Mouse (Mus musculus) stomach, postnatal 0 days (tissue): ENCODE measurements around the gene Podnl1. TPM values are rescaled to one million over a fixed set of nuclear protein-coding genes. Genes with fewer than 3 reads are reported as not detected.
A peak's percentile ranks its signal among the peaks of the same experiment; 100 is the strongest.

Experiments used
- ATAC-seq: fragments of 200-750 bp; cut with Nextera tagmentation; 2 replicates; pipeline ENCODE4 v1.8.0; 2017; ENCODE audit not compliant: low FRiP score, low TSS enrichment
- DNase-seq: peaks from one replicate; pipeline ENCODE4 v3.0.0-alpha.2; 2016; ENCODE audit warnings: low spot score
- H3K27ac ChIP-seq: fragments of 300-500 bp; sonication (generic); replicated peaks from 2 replicates; pipeline ENCODE4 v1.5.1; 2014; ENCODE audit warnings: mild to moderate bottlenecking, control low read depth
- H3K27me3 ChIP-seq: fragments of 300-500 bp; sonication (generic); 2 replicates; pipeline ENCODE4 v1.6.1; 2014; ENCODE audit warnings: low read length; ENCODE audit not compliant: control insufficient read depth, insufficient read depth
- H3K36me3 ChIP-seq: fragments of 300-500 bp; sonication (generic); 2 replicates; pipeline ENCODE4 v1.6.1; 2014; ENCODE audit warnings: low read length, mixed read lengths; ENCODE audit not compliant: control insufficient read depth, insufficient read depth
- H3K4me1 ChIP-seq: fragments of 300-500 bp; sonication (generic); replicated peaks from 2 replicates; pipeline ENCODE4 v1.6.1; 2014; ENCODE audit warnings: antibody characterized with exemption; ENCODE audit not compliant: control insufficient read depth, insufficient read depth
- H3K4me2 ChIP-seq: fragments of 300-500 bp; sonication (generic); replicated peaks from 2 replicates; pipeline ENCODE4 v1.6.1; 2014; ENCODE audit warnings: low read depth, mild to moderate bottlenecking, control low read depth, moderate library complexity
- H3K4me3 ChIP-seq: fragments of 300-500 bp; sonication (generic); 2 replicates; pipeline ENCODE4 v1.5.1; 2014; ENCODE audit warnings: low read depth, low read length, control low read depth
- H3K9ac ChIP-seq: fragments of 300-500 bp; sonication (generic); 2 replicates; pipeline ENCODE4 v1.6.1; 2014; ENCODE audit warnings: mild to moderate bottlenecking, low read length, control low read depth, mixed read lengths
- H3K9me3 ChIP-seq: fragments of 300-500 bp; sonication (generic); 2 replicates; pipeline ENCODE4 v1.6.1; 2016; ENCODE audit warnings: low read length; ENCODE audit not compliant: control insufficient read depth
- CTCF ChIP-seq: IDR thresholded peaks from 2 replicates; pipeline ENCODE4 v1.5.1; 2016; ENCODE audit warnings: antibody characterized with exemption, low read depth, mild to moderate bottlenecking, moderate library complexity
- EP300 ChIP-seq: optimal IDR thresholded peaks from 2 replicates; pipeline ENCODE3; 2016; ENCODE audit warnings: antibody characterized with exemption
- WGBS: fragments of 180-500 bp; shearing (Covaris S2); extraction: QIAGEN DNeasy Blood & Tissue Kit; methylation state at CpG from one replicate; pipeline ENCODE4 v1.1.7; 2014; 5-methylcytosine and 5-hydroxymethylcytosine counted together
- microRNA counts: library from miRNA; unstranded; fragments of <30 nt; microRNA quantifications from one replicate; lab custom pipeline; 2015
- microRNA-seq: library from miRNA; unstranded; fragments of <30 nt; microRNA quantifications from one replicate; pipeline ENCODE4, GENCODE M21; 2016
- polyA plus RNA-seq: library from polyadenylated mRNA; unstranded; fragments of >200 nt; fragmentation: Nextera tagmentation; extraction: Ambion mirVana; gene quantifications from 2 replicates; pipeline ENCODE4 v1.2.1, GENCODE M21; 2015

Gene Podnl1
- polyA plus RNA-seq, 1 experiment from 2014 or later = 0.11 TPM

DNA sequence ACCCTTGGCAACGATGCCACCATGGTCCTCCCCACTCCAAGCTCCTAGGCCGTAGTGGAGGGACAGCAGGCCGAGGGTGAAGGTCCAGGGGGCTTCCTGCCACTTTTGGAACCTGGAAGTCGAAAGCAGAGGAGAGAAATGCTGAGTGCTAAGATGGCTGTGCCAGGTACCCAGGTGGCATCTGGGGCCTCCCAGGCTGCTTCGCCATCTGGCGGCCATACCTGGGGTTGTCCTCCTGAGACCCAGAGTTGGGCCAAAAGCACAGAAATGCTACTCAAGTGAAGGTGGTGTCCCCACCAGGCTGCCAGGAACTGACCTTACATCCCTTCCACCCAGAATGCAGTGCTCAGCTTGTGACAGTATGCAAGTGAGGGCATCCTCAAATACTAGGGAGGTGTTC lies 48.1 kb downstream of the Podnl1 start:
- Histone ChIP-seq H3K9ac (no peak overlapping the region), H3K4me2 (no peak overlapping the region), H3K4me3 (no peak overlapping the region), H3K27me3 (no peaks in the 10 kb centered on the region), H3K36me3 (peaks cover 5% of the 10 kb centered on the region; the same call in 1 of the 2 replicates), H3K4me1 (no peaks in the 10 kb centered on the region), H3K27ac (no peak overlapping the region), H3K9me3 (no peaks in the 10 kb centered on the region)
- TF ChIP-seq CTCF = peak; percentile 67
- no peak for TF ChIP-seq EP300
- ATAC-seq (peak; percentile 56; the same call in 1 of the 2 replicates), DNase-seq (peak; percentile 53)
- 78% methylated on average over 6 of the region's 6 CpGs for WGBS

DNA sequence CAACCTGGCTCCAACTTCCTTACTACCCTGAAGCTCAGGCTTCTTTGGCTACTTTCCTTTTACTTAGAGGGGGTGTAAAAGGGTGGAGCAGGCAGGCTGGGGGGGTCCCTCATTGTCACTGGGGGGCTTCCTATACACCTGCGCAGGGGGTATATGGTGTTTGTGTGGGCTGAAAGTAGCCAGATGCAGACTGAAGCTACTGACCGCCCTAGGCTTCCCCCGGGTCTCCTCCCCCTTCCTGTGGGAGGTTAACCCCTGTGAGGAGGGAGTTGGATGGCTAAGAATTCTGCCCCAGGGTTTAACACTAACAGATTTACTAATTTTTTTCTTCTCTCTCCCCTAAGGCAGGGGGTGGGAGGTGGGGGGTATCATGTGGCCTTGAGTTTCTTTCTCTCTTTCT lies 50.8 kb downstream of the Podnl1 start:
- WGBS = 26% methylated on average over 3 of the region's 3 CpGs
- H3K4me1 ChIP-seq = peaks cover 3% of the 10 kb centered on the region; the same call in 1 of the 2 replicates
- DNase-seq = no peak
- H3K9me3 ChIP-seq = no peaks in the 10 kb centered on the region
- ATAC-seq = no peak
- no peaks in the 10 kb centered on the region for H3K27me3 ChIP-seq
- no peak overlapping the region for H3K27ac ChIP-seq
- H3K4me3 ChIP-seq = no peak overlapping the region
- TF ChIP-seq EP300 (no peak), CTCF (no peak)
- no peak overlapping the region for H3K9ac ChIP-seq
- no peak overlapping the region for H3K4me2 ChIP-seq
- H3K36me3 ChIP-seq = peaks cover 2% of the 10 kb centered on the region; the same call in 1 of the 2 replicates

DNA sequence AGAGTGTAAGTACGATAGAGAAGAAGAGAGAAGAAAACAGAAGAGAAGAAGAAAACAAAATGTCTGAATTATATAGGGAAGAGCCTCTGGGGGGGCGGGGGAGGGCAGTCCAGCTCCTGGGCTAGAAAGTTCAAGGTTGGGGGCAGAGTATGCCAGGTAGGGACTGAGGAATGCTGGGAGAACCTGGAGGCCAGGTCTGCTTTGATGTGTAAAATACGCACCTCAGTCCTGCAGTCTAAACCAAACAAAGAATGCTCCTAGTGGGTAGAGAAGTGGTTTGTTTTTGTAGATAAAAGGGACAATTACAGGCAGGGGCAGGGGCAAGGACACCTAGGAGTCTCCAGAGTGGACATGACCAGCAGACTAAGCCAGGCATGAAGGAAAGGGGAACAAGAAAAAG lies 51.6 kb downstream of the Podnl1 start:
- Histone ChIP-seq H3K27ac (no peak overlapping the region), H3K36me3 (peaks cover 2% of the 10 kb centered on the region; the same call in 1 of the 2 replicates), H3K4me3 (no peak overlapping the region), H3K4me1 (peaks cover 3% of the 10 kb centered on the region; the same call in 1 of the 2 replicates), H3K9me3 (no peaks in the 10 kb centered on the region), H3K9ac (no peak overlapping the region), H3K4me2 (no peak overlapping the region), H3K27me3 (no peaks in the 10 kb centered on the region)
- DNase-seq (no peak), ATAC-seq (no peak)
- 76% methylated on average over 3 of the region's 3 CpGs for WGBS
- TF ChIP-seq CTCF (no peak), EP300 (no peak)

DNA sequence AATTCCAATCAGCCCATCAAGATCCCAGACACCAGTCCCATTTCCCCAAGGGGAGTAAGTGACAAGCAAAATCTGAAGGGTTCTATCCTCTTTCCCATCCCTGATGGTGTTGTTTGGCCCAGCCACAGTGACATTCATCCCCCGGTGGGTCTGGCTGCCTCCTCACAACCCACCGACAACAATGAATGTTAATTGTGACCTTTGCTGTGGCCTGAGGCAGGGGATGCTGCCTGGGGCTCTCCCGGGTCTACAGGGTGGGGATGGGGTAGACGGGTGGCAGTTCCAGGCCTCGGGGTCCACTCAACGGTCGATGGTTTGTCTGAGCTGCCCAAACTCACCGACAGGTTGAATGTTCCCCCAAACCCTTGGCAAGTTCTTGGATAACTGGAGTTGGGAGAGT lies 52.8 kb downstream of the Podnl1 start:
- H3K4me1 ChIP-seq = peaks cover 3% of the 10 kb centered on the region; the same call in 1 of the 2 replicates
- no peak overlapping the region for H3K4me2 ChIP-seq
- TF ChIP-seq CTCF (no peak), EP300 (no peak)
- WGBS = 82% methylated on average over 8 of the region's 8 CpGs
- no peaks in the 10 kb centered on the region for H3K9me3 ChIP-seq
- no peak for ATAC-seq
- no peak overlapping the region for H3K27ac ChIP-seq
- no peaks in the 10 kb centered on the region for H3K36me3 ChIP-seq
- DNase-seq = no peak
- no peak overlapping the region for H3K4me3 ChIP-seq
- H3K9ac ChIP-seq = no peak overlapping the region
- no peaks in the 10 kb centered on the region for H3K27me3 ChIP-seq

DNA sequence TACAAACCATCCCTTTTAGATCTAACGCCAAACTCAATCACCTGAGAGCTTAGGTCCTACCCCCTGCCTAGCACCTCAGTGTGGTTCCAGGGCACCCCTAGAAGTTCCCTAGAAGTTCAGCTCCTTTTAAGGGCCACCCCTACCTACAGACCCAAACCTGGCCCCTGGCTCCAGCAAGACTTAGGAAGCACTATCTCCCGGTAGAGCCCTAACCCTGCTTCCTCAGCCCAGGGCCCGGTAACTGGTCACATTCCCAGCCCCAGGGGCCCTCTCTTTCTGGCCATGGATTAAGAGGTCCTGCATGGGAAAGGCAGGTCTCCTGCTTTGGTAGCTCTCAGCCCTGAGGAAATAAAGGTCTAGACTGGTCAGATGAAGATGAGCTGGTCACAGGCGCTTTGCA lies 54.2 kb downstream of the Podnl1 start:
- H3K9me3 ChIP-seq = no peaks in the 10 kb centered on the region
- H3K27ac ChIP-seq = no peak overlapping the region
- DNase-seq (no peak), ATAC-seq (no peak)
- 34% methylated on average over 4 of the region's 4 CpGs for WGBS
- no peaks in the 10 kb centered on the region for H3K36me3 ChIP-seq
- H3K4me2 ChIP-seq = peak overlapping the region; percentile 33; the same call in 1 of the 2 replicates
- H3K9ac ChIP-seq = peak overlapping the region; percentile 5; the same call in 1 of the 2 replicates
- H3K4me1 ChIP-seq = peaks cover 7% of the 10 kb centered on the region
- no peaks in the 10 kb centered on the region for H3K27me3 ChIP-seq
- TF ChIP-seq EP300 = no peak
- TF ChIP-seq CTCF = no peak
- H3K4me3 ChIP-seq = no peak overlapping the region

DNA sequence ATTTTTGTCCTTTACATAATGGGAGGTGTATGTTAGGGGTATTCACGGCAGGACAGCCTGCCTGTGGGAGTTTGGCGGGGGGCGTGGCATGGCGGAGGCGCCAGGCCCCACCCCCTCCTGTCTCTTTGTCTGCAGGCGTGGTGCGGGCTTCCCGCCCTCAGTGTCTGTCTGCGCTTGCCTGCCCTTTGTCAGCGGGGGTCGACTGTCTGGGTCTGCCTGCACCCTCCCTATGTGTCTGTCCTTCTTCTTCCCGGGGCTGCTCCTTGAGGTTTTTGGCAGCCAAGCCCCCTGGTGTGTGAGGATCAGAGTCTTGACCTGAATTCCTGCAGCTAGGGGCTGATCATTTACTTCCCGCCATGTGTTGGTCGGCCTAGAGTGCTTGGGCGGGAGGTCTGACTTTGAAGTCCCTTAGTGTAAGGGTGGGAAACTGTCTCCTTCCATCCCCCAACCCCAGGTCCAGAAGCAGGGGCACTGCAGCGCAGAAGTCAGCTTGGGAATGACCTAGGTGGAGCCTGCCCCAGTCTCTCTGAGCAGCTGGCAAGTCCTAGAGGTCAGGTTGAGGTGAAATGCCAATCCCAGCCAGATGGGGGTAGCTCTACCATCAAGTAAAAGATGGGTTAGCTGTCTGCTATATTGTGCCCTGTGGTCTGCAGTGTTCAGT lies 54.9 kb downstream of the Podnl1 start:
- WGBS = 9% methylated on average over 16 of the region's 16 CpGs
- Histone ChIP-seq H3K27ac (no peak overlapping the region), H3K4me3 (no peak overlapping the region), H3K36me3 (no peaks in the 10 kb centered on the region), H3K27me3 (no peaks in the 10 kb centered on the region), H3K4me2 (peak overlapping the region; percentile 33), H3K9ac (no peak overlapping the region; the same call in 1 of the 2 replicates), H3K4me1 (peaks cover 7% of the 10 kb centered on the region), H3K9me3 (no peaks in the 10 kb centered on the region)
- ATAC-seq = peak; percentile 19; the same call in 1 of the 2 replicates
- no peak for DNase-seq
- TF ChIP-seq EP300 = no peak
- peak; percentile 28 for TF ChIP-seq CTCF

MicroRNA genes within 50 kb of the gene (microRNA counts, 519-probe panel; counts per million panel counts)
- 4,162 counts per million, percentile 33 among the panel's probes with 10 or more counts for microRNA mmu-miR-181c (lab: Ali Mortazavi, UCI)
- microRNA mmu-miR-709 (lab: Ali Mortazavi, UCI) = not detected

Small RNAs within 50 kb of the gene (microRNA-seq; reads per million reads assigned to microRNA genes)
- not detected for gene Gm25110
- 3,503 reads per million, percentile 86 among the genes with 10 or more reads in this experiment for gene Mir181c
- gene Mir181d = 1,305 reads per million, percentile 75 among the genes with 10 or more reads in this experiment
- not detected for gene Mir709

Other genes starting within 250 kb of the Podnl1 start
- gene Adgrl1, start 225.9 kb upstream of the Podnl1 start, polyA plus RNA-seq = 6.5 and 7.5 TPM in 2 replicates
- 0.11 and 0.13 TPM in 2 replicates for gene Gm10644, start 170.8 kb upstream of the Podnl1 start, polyA plus RNA-seq
- gene Asf1b, start 170.5 kb upstream of the Podnl1 start, polyA plus RNA-seq = 14.1 and 16.6 TPM in 2 replicates
- 62.4 and 63.1 TPM in 2 replicates for gene Prkaca, start 153.0 kb upstream of the Podnl1 start, polyA plus RNA-seq
- gene Samd1, start 128.3 kb upstream of the Podnl1 start, polyA plus RNA-seq = 4.2 and 4.5 TPM in 2 replicates
- 0.36 and 0.38 TPM in 2 replicates for gene 1700067K01Rik, start 124.5 kb upstream of the Podnl1 start, polyA plus RNA-seq
- 5.8 and 6.1 TPM in 2 replicates for gene 2210011C24Rik, start 113.8 kb upstream of the Podnl1 start, polyA plus RNA-seq
- gene Palm3, start 104.5 kb upstream of the Podnl1 start, polyA plus RNA-seq = 0.96 and 1.3 TPM in 2 replicates
- gene Il27ra, start 83.4 kb upstream of the Podnl1 start, polyA plus RNA-seq = 0.40 and 0.44 TPM in 2 replicates
- gene Rln3, start 81.0 kb upstream of the Podnl1 start, polyA plus RNA-seq = 0.17 TPM in 1 of 2 replicates, not detected in the other
- 0.96 and 1.2 TPM in 2 replicates for gene Gm10643, start 60.9 kb upstream of the Podnl1 start, polyA plus RNA-seq
- gene Rfx1, start 59.2 kb upstream of the Podnl1 start, polyA plus RNA-seq = 2.7 and 3.0 TPM in 2 replicates
- gene Dcaf15, start 21.2 kb upstream of the Podnl1 start, polyA plus RNA-seq = 4.1 and 4.4 TPM in 2 replicates
- 15.8 and 17.5 TPM in 2 replicates for gene Cc2d1a, start 21.9 kb downstream of the Podnl1 start, polyA plus RNA-seq
- gene 4930432K21Rik, start 22.0 kb downstream of the Podnl1 start, polyA plus RNA-seq = 0.28 and 0.40 TPM in 2 replicates
- 2.0 and 4.4 TPM in 2 replicates for gene Nanos3, start 59.2 kb downstream of the Podnl1 start, polyA plus RNA-seq
- 8.0 and 9.7 TPM in 2 replicates for gene Zswim4, start 111.1 kb downstream of the Podnl1 start, polyA plus RNA-seq
- gene D8Ertd738e, start 123.7 kb downstream of the Podnl1 start, polyA plus RNA-seq = 299 and 309 TPM in 2 replicates
- 61.7 and 62.7 TPM in 2 replicates for gene Mri1, start 131.3 kb downstream of the Podnl1 start, polyA plus RNA-seq
- 10.1 and 10.4 TPM in 2 replicates for gene Ccdc130, start 144.4 kb downstream of the Podnl1 start, polyA plus RNA-seq